Mouse (Mus musculus) intestine, embryonic 14.5 days (tissue): ENCODE measurements around the gene Nin. TPM values are rescaled to one million over a fixed set of nuclear protein-coding genes. Genes with fewer than 3 reads are reported as not detected.
A peak's percentile ranks its signal among the peaks of the same experiment; 100 is the strongest.

ENCODE experiments used
- ATAC-seq: fragments of 200-750 bp; cut with Nextera tagmentation; replicated peaks from 2 replicates; pipeline ENCODE4 v1.8.0; 2017; ENCODE audit warnings: low read depth, moderate number of reproducible peaks, moderate TSS enrichment, moderate library complexity; ENCODE audit not compliant: low FRiP score, low TSS enrichment
- DNase-seq: peaks from one replicate; pipeline ENCODE4 v3.0.0-alpha.2; 2018; ENCODE audit warnings: low spot score
- H3K27ac ChIP-seq: fragments of 300-500 bp; sonication (generic); 2 replicates; pipeline ENCODE4 v1.5.1; 2014; ENCODE audit warnings: low read depth, mild to moderate bottlenecking, control low read depth
- H3K27me3 ChIP-seq: fragments of 300-500 bp; sonication (generic); replicated peaks from 2 replicates; pipeline ENCODE4 v1.6.1; 2014; ENCODE audit warnings: low read length, control low read depth; ENCODE audit not compliant: control insufficient read depth, insufficient read depth
- H3K36me3 ChIP-seq: fragments of 300-500 bp; sonication (generic); 2 replicates; pipeline ENCODE4 v1.6.1; 2014; ENCODE audit warnings: low read length, control low read depth; ENCODE audit not compliant: control insufficient read depth, insufficient read depth
- H3K4me1 ChIP-seq: fragments of 300-500 bp; sonication (generic); replicated peaks from 2 replicates; pipeline ENCODE4 v1.6.1; 2014; ENCODE audit warnings: low read length, control low read depth, mixed read lengths; ENCODE audit not compliant: control insufficient read depth, insufficient read depth
- H3K4me2 ChIP-seq: fragments of 300-500 bp; sonication (generic); 2 replicates; pipeline ENCODE4 v1.6.1; 2014; ENCODE audit warnings: low read length
- H3K4me3 ChIP-seq: fragments of 300-500 bp; sonication (generic); 2 replicates; pipeline ENCODE4 v1.5.1; 2014; ENCODE audit warnings: low read depth, low read length, control low read depth, mixed read lengths
- H3K9ac ChIP-seq: fragments of 300-500 bp; sonication (generic); 2 replicates; pipeline ENCODE4 v1.6.1; 2014; ENCODE audit warnings: mild to moderate bottlenecking, low read length
- H3K9me3 ChIP-seq: fragments of 300-500 bp; sonication (generic); 2 replicates; pipeline ENCODE4 v1.6.1; 2016; ENCODE audit warnings: low read length, control low read depth; ENCODE audit not compliant: control insufficient read depth
- WGBS: fragments of 180-500 bp; shearing (Covaris S2); extraction: QIAGEN DNeasy Blood & Tissue Kit; methylation state at CpG from one replicate; pipeline ENCODE4 v1.1.7; 2014; 5-methylcytosine and 5-hydroxymethylcytosine counted together
- polyA plus RNA-seq: library from polyadenylated mRNA; unstranded; fragments of >200 nt; fragmentation: Nextera tagmentation; extraction: Ambion mirVana; gene quantifications from 2 replicates; pipeline ENCODE4 v1.2.1, GENCODE M21; 2014

The Nin gene
- polyA plus RNA-seq, 1 experiment from 2014 or later, result 18.5 TPM

DNA sequence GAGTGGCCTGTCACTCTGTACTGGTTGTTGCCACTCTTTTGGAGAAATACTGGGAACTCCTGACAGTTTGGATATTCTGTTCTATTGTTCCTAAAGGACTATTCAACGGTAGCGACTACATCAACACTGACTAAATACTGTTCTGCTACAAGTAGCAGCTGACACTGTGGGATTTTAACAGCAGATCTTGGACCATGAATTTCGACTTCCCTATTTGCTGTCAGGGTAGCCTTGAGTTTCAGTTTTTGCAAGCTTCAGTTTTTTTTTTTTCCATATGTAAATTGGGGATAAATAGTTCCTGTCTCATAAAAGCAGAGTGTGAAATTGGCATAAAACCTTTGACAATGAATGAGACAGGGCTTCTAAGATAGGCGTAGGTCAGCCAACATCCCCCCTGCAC lies 103.2 kb downstream of the Nin start:
- no peak for DNase-seq
- no peak overlapping the region for H3K9ac ChIP-seq
- H3K9me3 ChIP-seq, result no peaks in the 10 kb centered on the region
- no peaks in the 10 kb centered on the region for H3K4me1 ChIP-seq
- WGBS, result 98% methylated on average over 4 of the region's 4 CpGs
- H3K27me3 ChIP-seq, result no peaks in the 10 kb centered on the region
- peaks cover 28% of the 10 kb centered on the region for H3K36me3 ChIP-seq
- no peak overlapping the region for H3K4me3 ChIP-seq
- H3K27ac ChIP-seq, result no peak overlapping the region
- H3K4me2 ChIP-seq, result no peak overlapping the region
- ATAC-seq, result no peak

GRCm38 (mm10) chr12:70005103-70005502 lies 108.4 kb downstream of the Nin start:
- 84% methylated on average over 4 of the region's 4 CpGs for WGBS
- Histone ChIP-seq H3K36me3 (no peaks in the 10 kb centered on the region), H3K4me3 (no peak overlapping the region), H3K4me2 (no peak overlapping the region), H3K4me1 (no peaks in the 10 kb centered on the region), H3K9me3 (no peaks in the 10 kb centered on the region), H3K27ac (no peak overlapping the region), H3K9ac (no peak overlapping the region), H3K27me3 (no peaks in the 10 kb centered on the region)
- ATAC-seq (no peak), DNase-seq (no peak)

DNA sequence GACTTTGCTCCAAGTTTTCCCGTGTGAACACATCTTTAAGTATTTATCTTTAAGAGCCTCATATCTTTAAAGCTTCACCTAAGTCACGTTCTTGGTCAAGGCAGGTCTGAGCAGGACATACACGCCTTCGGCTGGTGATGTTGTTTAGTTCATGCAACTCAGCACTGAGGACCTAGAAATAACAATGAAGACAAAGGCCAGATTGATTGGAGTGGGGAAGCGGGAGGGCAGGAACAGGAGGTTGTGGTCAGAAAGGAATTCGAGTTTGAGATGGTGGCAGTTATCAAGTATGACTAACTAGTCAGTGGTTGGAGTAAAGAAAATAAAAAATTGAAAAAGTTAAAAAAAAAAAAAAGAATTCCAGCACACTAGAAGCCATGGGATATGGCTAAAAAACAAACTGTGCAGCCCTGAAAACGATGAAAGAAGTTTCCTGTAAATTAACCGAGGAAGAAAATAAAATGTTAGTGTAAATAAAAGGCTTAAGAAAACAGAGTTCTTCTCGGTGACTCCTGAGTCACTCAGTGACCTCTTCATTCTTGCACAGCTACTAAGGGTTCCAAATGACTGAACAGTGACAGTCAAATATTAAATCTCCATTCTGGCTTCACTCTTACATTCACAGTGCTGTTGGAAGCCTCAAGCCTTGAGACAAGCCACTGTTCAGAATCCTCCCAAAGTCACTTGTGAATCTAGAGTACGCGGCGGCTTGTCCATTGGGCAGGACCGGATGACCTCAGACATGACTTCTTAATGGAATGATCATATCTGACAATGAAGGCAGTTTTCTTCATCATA lies 115.1 kb downstream of the Nin start:
- no peak for ATAC-seq
- H3K9ac ChIP-seq, result no peak overlapping the region
- H3K9me3 ChIP-seq, result no peaks in the 10 kb centered on the region
- H3K36me3 ChIP-seq, result no peaks in the 10 kb centered on the region
- 78% methylated on average over 13 of the region's 13 CpGs for WGBS
- H3K27me3 ChIP-seq, result no peaks in the 10 kb centered on the region
- no peak overlapping the region for H3K4me2 ChIP-seq
- DNase-seq, result no peak
- no peak overlapping the region for H3K4me3 ChIP-seq
- H3K27ac ChIP-seq, result no peak overlapping the region
- H3K4me1 ChIP-seq, result no peaks in the 10 kb centered on the region

GRCm38 (mm10) chr12:69995382-69995781 lies 118.1 kb downstream of the Nin start:
- Histone ChIP-seq H3K27ac (no peak overlapping the region), H3K27me3 (no peaks in the 10 kb centered on the region), H3K4me2 (no peak overlapping the region), H3K9me3 (no peaks in the 10 kb centered on the region), H3K4me1 (no peaks in the 10 kb centered on the region), H3K9ac (no peak overlapping the region), H3K36me3 (no peaks in the 10 kb centered on the region), H3K4me3 (no peak overlapping the region)
- ATAC-seq (no peak), DNase-seq (no peak)
- 74% methylated on average over 3 of the region's 3 CpGs for WGBS

DNA sequence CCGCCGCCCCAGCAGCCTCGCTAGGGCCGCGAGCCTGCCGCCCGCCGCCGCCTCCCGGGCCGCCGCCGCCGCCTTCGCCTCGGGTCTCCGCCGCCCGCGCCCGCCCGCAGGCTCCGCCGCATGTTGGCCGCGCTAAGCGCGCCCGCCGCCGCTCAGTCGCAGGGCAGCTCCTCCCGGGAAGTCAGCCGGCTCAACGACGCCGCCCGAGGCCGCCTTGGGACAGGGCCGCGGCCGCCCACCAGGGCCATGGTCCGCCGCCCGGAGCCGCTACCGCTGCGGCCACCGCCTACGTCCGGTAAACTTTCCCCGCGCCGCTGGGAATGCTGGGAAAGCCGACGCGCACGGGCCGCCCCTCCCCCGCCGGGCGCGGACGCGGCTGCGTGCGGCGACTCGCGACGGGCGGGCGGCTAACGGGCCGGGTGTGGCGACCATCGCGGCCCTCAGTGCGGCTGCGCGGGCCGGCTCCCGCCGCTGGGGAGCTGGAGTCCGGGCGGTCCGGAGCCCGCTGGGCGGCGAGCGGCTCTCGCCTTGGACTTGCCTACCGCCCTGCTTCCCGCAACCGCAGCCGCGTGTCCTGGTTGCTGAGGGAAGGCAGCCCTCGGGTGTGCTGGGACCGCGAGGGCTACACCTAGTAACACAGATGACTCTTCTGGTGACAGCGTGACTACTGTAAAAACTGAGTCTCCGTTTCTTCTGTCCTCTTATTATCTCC lies 126.6 kb downstream of the Nin start, which contains the start of gene Sav1:
TSS of gene Sav1 (minus strand) at position 217 of the 712 bp plus-strand sequence.
- H3K9ac ChIP-seq, result peak within 1 kb of the TSS; percentile 85
- peaks cover 9% of the 10 kb centered on the region for H3K4me1 ChIP-seq
- peak; percentile 87 for DNase-seq
- no peaks in the 10 kb centered on the region for H3K27me3 ChIP-seq
- peak; percentile 93 for ATAC-seq
- H3K4me3 ChIP-seq, result peak within 1 kb of the TSS; percentile 88
- H3K4me2 ChIP-seq, result peak within 1 kb of the TSS; percentile 63
- H3K27ac ChIP-seq, result peak within 1 kb of the TSS; percentile 86
- H3K9me3 ChIP-seq, result no peaks in the 10 kb centered on the region
- under 1% methylated on average over 72 of the region's 102 CpGs for WGBS
- peaks cover 23% of the 10 kb centered on the region for H3K36me3 ChIP-seq

DNA sequence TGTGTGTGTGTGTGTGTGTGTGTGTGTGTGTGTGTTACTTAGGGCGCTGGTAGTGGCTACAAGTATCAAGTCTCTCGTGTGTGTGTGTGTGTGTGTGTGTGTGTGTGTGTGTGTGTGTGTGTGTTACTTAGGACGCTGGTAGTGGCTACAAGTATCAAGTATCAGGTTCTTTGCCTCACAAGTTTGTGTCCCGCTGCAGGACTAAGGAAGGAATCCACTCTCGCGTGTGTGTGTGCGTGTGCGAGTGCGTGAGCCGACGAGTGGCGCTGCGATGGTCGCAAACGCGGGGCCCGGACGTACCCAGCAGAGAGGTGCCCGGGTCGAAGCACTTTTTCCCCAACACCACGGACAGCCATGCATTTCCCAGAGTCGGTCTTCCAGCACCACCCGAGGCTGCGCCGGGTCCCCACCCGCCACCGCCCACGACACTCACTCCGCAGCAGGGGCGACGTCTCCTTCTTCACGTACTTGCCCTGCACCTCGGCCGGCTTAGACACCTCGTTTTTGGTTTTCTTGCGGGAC lies 127.2 kb downstream of the Nin start:
- peak overlapping the region; percentile 85 for H3K9ac ChIP-seq
- peak overlapping the region; percentile 63 for H3K4me2 ChIP-seq
- H3K27ac ChIP-seq, result peak overlapping the region; percentile 86
- H3K27me3 ChIP-seq, result no peaks in the 10 kb centered on the region
- DNase-seq (peak; percentile 84), ATAC-seq (peak; percentile 63)
- peaks cover 9% of the 10 kb centered on the region for H3K4me1 ChIP-seq
- peak overlapping the region; percentile 88 for H3K4me3 ChIP-seq
- under 1% methylated on average over 36 of the region's 36 CpGs for WGBS
- no peaks in the 10 kb centered on the region for H3K9me3 ChIP-seq
- peaks cover 29% of the 10 kb centered on the region for H3K36me3 ChIP-seq

DNA sequence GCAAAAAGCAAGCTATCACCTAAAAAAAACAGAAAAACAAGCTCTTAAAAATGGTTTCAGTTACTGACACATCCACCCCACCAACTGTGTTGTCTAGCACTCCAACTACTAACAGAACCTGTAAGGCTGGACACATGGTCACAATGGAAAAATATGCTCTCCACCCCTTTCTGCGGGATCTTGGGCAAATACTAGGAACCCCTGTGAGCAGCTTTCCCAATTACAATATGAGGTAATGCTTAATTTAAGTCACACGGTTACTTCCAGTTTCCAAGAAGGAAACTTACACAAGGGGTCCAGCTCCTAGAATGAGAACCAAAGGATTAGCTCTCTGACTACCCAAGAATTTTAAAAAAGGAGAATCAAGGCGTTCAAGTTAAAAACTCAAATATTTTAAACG lies 128.0 kb downstream of the Nin start:
- peak overlapping the region; percentile 88 for H3K4me3 ChIP-seq
- WGBS, result 43% methylated on average over 4 of the region's 4 CpGs

DNA sequence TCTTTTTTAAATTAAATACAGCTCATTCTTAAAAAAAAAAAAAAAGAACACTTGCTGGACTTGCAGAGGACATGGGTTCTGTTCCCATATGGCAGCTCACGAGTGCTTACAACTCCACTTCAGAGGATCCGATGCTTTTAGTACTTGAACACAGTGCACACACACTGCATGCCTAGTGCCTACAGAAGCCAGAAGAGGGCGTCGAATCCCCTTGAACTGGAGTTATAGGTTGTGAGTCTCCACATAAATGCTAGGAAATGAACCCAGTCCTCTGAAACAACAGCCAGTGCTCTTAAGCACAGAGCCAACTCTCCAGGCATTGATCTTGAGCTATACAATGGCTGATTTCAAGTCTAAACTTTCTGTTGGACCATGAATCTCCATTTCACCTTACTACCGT lies 130.6 kb downstream of the Nin start:
- H3K4me1 ChIP-seq, result peaks cover 9% of the 10 kb centered on the region
- H3K36me3 ChIP-seq, result peaks cover 39% of the 10 kb centered on the region
- H3K4me3 ChIP-seq, result no peak overlapping the region
- H3K27me3 ChIP-seq, result no peaks in the 10 kb centered on the region
- WGBS, result 78% methylated on average over 5 of the region's 5 CpGs
- ATAC-seq (no peak), DNase-seq (no peak)
- no peak overlapping the region for H3K27ac ChIP-seq
- H3K9me3 ChIP-seq, result no peaks in the 10 kb centered on the region
- H3K9ac ChIP-seq, result no peak overlapping the region
- no peak overlapping the region for H3K4me2 ChIP-seq

More for the DNA sequence above, 128.0 kb downstream of the Nin start:
- DNase-seq (no peak), ATAC-seq (no peak)
- Histone ChIP-seq H3K4me1 (peaks cover 9% of the 10 kb centered on the region), H3K27ac (no peak overlapping the region; the same call in 1 of the 2 replicates), H3K9me3 (no peaks in the 10 kb centered on the region), H3K27me3 (no peaks in the 10 kb centered on the region), H3K36me3 (peaks cover 29% of the 10 kb centered on the region), H3K9ac (peak overlapping the region; percentile 85; the same call in 1 of the 2 replicates), H3K4me2 (peak overlapping the region; percentile 63)
